Mouse (Mus musculus) intestine, postnatal 0 days (tissue): Measurements from ENCODE around the gene Wscd1. TPM values are rescaled to one million over a fixed set of nuclear protein-coding genes. Genes with fewer than 3 reads are reported as not detected.
A peak's percentile ranks its signal among the peaks of the same experiment; 100 is the strongest.

Source experiments
- ATAC-seq: fragments of 200-750 bp; cut with Nextera tagmentation; 2 replicates; pipeline ENCODE4 v1.8.0; 2017; ENCODE audit warnings: mild to moderate bottlenecking, moderate TSS enrichment, moderate library complexity
- H3K27ac ChIP-seq: fragments of 300-500 bp; sonication (generic); 2 replicates; pipeline ENCODE4 v1.5.1; 2014; ENCODE audit warnings: mild to moderate bottlenecking, low read depth, low read length, moderate library complexity
- H3K27me3 ChIP-seq: fragments of 300-500 bp; sonication (generic); replicated peaks from 2 replicates; pipeline ENCODE4 v1.6.1; 2014; ENCODE audit warnings: low read length, mixed read lengths; ENCODE audit not compliant: control insufficient read depth, insufficient read depth
- H3K36me3 ChIP-seq: fragments of 300-500 bp; sonication (generic); 2 replicates; pipeline ENCODE4 v1.6.1; 2014; ENCODE audit warnings: mild to moderate bottlenecking, moderate library complexity; ENCODE audit not compliant: control insufficient read depth, insufficient read depth
- H3K4me1 ChIP-seq: fragments of 300-500 bp; sonication (generic); replicated peaks from 2 replicates; pipeline ENCODE4 v1.6.1; 2014; ENCODE audit warnings: antibody characterized with exemption, low read length, mixed read lengths; ENCODE audit not compliant: control insufficient read depth, insufficient read depth
- H3K4me2 ChIP-seq: fragments of 300-500 bp; sonication (generic); replicated peaks from 2 replicates; pipeline ENCODE4 v1.6.1; 2014; ENCODE audit warnings: low read depth, mild to moderate bottlenecking, moderate library complexity
- H3K4me3 ChIP-seq: fragments of 300-500 bp; sonication (generic); 2 replicates; pipeline ENCODE4 v1.5.1; 2014; ENCODE audit warnings: low read depth, low read length
- H3K9ac ChIP-seq: fragments of 300-500 bp; sonication (generic); 2 replicates; pipeline ENCODE4 v1.6.1; 2014; ENCODE audit warnings: mild to moderate bottlenecking, low read depth, low read length
- H3K9me3 ChIP-seq: fragments of 300-500 bp; sonication (generic); 2 replicates; pipeline ENCODE4 v1.6.1; 2016; ENCODE audit warnings: mixed run types; ENCODE audit not compliant: control insufficient read depth
- CTCF ChIP-seq: sonication (generic); IDR thresholded peaks from 2 replicates; pipeline ENCODE4 v1.5.1; 2016; ENCODE audit warnings: low read depth, mild to moderate bottlenecking, control low read depth, antibody characterized with exemption, moderate library complexity
- WGBS: fragments of 180-500 bp; shearing (Covaris S2); extraction: QIAGEN DNeasy Blood & Tissue Kit; methylation state at CpG from one replicate; pipeline ENCODE4 v1.1.7; 2014; 5-methylcytosine and 5-hydroxymethylcytosine counted together
- polyA plus RNA-seq: library from polyadenylated mRNA; unstranded; fragments of >200 nt; fragmentation: Nextera tagmentation; extraction: Ambion mirVana; gene quantifications from 2 replicates; pipeline ENCODE4 v1.2.1, GENCODE M21; 2015

Gene Wscd1
- 1.3 and 1.6 TPM in 2 replicates for polyA plus RNA-seq

GRCm38 (mm10) chr11:71749671-71750070 is at the start of gene Wscd1:
TSS of gene Wscd1 (plus strand) at chr11:71749920.
- H3K27ac ChIP-seq, result no peak within 1 kb of the TSS
- H3K36me3 ChIP-seq, result no peaks in the 10 kb centered on the region
- no peaks in the 10 kb centered on the region; the same call in 1 of the 2 replicates for H3K4me1 ChIP-seq
- H3K9ac ChIP-seq, result no peak within 1 kb of the TSS
- H3K4me2 ChIP-seq, result peak within 1 kb of the TSS; percentile 74
- 13% methylated on average over 5 of the region's 5 CpGs for WGBS
- peaks cover 27% of the 10 kb centered on the region for H3K27me3 ChIP-seq
- peak within 1 kb of the TSS; percentile 44 for H3K4me3 ChIP-seq
- no peak for ATAC-seq
- TF ChIP-seq CTCF, result peak; percentile 67
- no peaks in the 10 kb centered on the region for H3K9me3 ChIP-seq

GRCm38 (mm10) chr11:71728066-71728465 is 21.7 kb upstream of the Wscd1 start:
- Histone ChIP-seq H3K4me2 (no peak overlapping the region), H3K9me3 (no peaks in the 10 kb centered on the region), H3K4me1 (no peaks in the 10 kb centered on the region), H3K36me3 (no peaks in the 10 kb centered on the region), H3K27ac (no peak overlapping the region), H3K27me3 (no peaks in the 10 kb centered on the region), H3K9ac (no peak overlapping the region), H3K4me3 (no peak overlapping the region)
- no peak for TF ChIP-seq CTCF
- 78% methylated on average over 3 of the region's 3 CpGs for WGBS
- no peak for ATAC-seq

GRCm38 (mm10) chr11:71729287-71729686 is 20.4 kb upstream of the Wscd1 start:
- ATAC-seq, result no peak
- H3K4me1 ChIP-seq, result no peaks in the 10 kb centered on the region
- H3K27me3 ChIP-seq, result no peaks in the 10 kb centered on the region
- no peak overlapping the region for H3K4me2 ChIP-seq
- H3K27ac ChIP-seq, result no peak overlapping the region
- no peak overlapping the region for H3K9ac ChIP-seq
- H3K4me3 ChIP-seq, result no peak overlapping the region
- no peak for TF ChIP-seq CTCF
- no peaks in the 10 kb centered on the region for H3K36me3 ChIP-seq
- no peaks in the 10 kb centered on the region for H3K9me3 ChIP-seq
- WGBS, result 82% methylated on average over 3 of the region's 3 CpGs

GRCm38 (mm10) chr11:71733771-71734170 is 15.9 kb upstream of the Wscd1 start:
- no peak for ATAC-seq
- no peak overlapping the region for H3K27ac ChIP-seq
- H3K4me2 ChIP-seq, result no peak overlapping the region
- H3K4me1 ChIP-seq, result no peaks in the 10 kb centered on the region
- no peaks in the 10 kb centered on the region for H3K27me3 ChIP-seq
- 49% methylated on average over 4 of the region's 4 CpGs for WGBS
- no peak overlapping the region for H3K4me3 ChIP-seq
- no peaks in the 10 kb centered on the region for H3K9me3 ChIP-seq
- H3K36me3 ChIP-seq, result no peaks in the 10 kb centered on the region
- no peak for TF ChIP-seq CTCF
- no peak overlapping the region for H3K9ac ChIP-seq

- Histone ChIP-seq H3K4me2 (no peak overlapping the region), H3K9me3 (no peaks in the 10 kb centered on the region), H3K9ac (no peak overlapping the region), H3K27ac (no peak overlapping the region), H3K27me3 (no peaks in the 10 kb centered on the region), H3K4me1 (no peaks in the 10 kb centered on the region), H3K36me3 (no peaks in the 10 kb centered on the region), H3K4me3 (no peak overlapping the region)
- ATAC-seq, result no peak
- 37% methylated on average over 5 of the region's 5 CpGs for WGBS
- peak; percentile 65 for TF ChIP-seq CTCF
Observed at GRCm38 (mm10) chr11:71737106-71737505, 12.6 kb upstream of the Wscd1 start.

- WGBS, result 39% methylated on average over 2 of the region's 2 CpGs
- H3K4me3 ChIP-seq, result no peak overlapping the region
- H3K4me1 ChIP-seq, result no peaks in the 10 kb centered on the region
- no peaks in the 10 kb centered on the region for H3K36me3 ChIP-seq
- ATAC-seq, result no peak
- no peak for TF ChIP-seq CTCF
- no peak overlapping the region for H3K9ac ChIP-seq
- no peak overlapping the region for H3K4me2 ChIP-seq
- no peaks in the 10 kb centered on the region for H3K27me3 ChIP-seq
- H3K27ac ChIP-seq, result no peak overlapping the region
- H3K9me3 ChIP-seq, result no peaks in the 10 kb centered on the region
Observed at GRCm38 (mm10) chr11:71738501-71739045, 11.1 kb upstream of the Wscd1 start.

- no peak for ATAC-seq
- no peak overlapping the region for H3K27ac ChIP-seq
- H3K4me1 ChIP-seq, result no peaks in the 10 kb centered on the region
- H3K27me3 ChIP-seq, result peaks cover 12% of the 10 kb centered on the region
- no peak overlapping the region for H3K4me3 ChIP-seq
- no peak overlapping the region for H3K4me2 ChIP-seq
- no peak overlapping the region for H3K9ac ChIP-seq
- no peaks in the 10 kb centered on the region for H3K9me3 ChIP-seq
- H3K36me3 ChIP-seq, result no peaks in the 10 kb centered on the region
- WGBS, result 69% methylated on average over 3 of the region's 3 CpGs
- no peak for TF ChIP-seq CTCF
Observed at GRCm38 (mm10) chr11:71745875-71746274, 3.8 kb upstream of the Wscd1 start.
